Mouse (Mus musculus): ENCODE measurements around the gene Pou3f1.

The Pou3f1 gene

GRCm38 (mm10) chr4:124656518-124656853 lies at the start of gene Pou3f1:
TSS of gene Pou3f1 (plus strand) at chr4:124656807.
- in situ Hi-C loops (cut with MboI; ENCODE audit: unreplicated experiment in 2 of 2): loop anchor here (25.0 kb wide), 4 partner anchors 519 to 1519 kb away; partner anchors contain the start of gene Ppie (in 1 of the 2)

DNA sequence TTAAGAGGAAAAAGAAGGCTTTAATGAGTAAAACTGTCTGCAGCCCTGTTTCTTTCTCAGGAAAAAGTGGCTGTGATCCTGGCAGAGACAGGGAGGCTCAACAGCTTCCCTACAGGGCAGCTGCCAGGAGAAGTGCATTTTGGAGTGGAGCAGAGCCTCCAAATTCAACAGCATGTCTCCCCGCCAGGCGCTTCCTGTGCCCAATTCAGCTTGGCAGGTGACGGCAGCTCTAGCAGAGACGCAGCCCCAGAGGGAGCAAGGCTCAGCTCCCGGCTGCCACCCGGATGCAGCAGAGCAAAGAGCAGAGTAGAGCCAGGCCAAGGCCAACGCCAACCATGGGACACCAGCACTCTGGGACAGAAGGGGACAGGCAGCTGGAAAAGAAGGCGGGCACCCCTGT lies 49.4 kb upstream of the Pou3f1 start:
- in situ Hi-C loops (cut with MboI; ENCODE audit: unreplicated experiment in 2 of 2): no loop called here

- in situ Hi-C loops (cut with MboI; ENCODE audit: unreplicated experiment in 2 of 2): no loop called here
Measured at GRCm38 (mm10) chr4:124610066-124610465, 46.5 kb upstream of the Pou3f1 start.

GRCm38 (mm10) chr4:124610703-124611102 lies 45.9 kb upstream of the Pou3f1 start, which contains the start of gene 3100002H09Rik:
TSS of gene 3100002H09Rik (minus strand) at chr4:124610803.
- in situ Hi-C loops (cut with MboI; ENCODE audit: unreplicated experiment in 2 of 2): no loop called here

- in situ Hi-C loops (cut with MboI; ENCODE audit: unreplicated experiment in 2 of 2): no loop called here
Measured at GRCm38 (mm10) chr4:124611768-124612167, 44.8 kb upstream of the Pou3f1 start.

DNA sequence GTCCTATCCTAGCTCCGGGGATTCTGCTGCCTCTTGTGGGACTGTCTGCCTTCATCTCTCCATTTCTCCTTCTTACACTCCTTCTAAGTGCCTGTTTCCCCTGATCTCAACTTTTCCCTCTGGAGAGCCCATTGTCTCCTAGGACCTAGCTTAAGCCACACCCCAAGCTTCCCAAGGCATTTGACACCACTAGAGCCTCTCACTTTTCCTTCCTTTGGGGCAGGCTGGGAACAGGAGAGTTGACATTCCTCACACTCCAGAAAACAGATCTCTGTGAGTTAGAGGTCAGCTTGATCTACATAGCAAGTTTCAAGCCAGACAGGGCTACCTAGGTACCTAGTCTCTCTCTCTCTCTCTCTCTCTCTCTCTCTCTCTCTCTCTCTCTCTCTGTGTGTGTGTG lies 42.4 kb upstream of the Pou3f1 start:
- in situ Hi-C loops (cut with MboI; ENCODE audit: unreplicated experiment in 2 of 2): no loop called here

DNA sequence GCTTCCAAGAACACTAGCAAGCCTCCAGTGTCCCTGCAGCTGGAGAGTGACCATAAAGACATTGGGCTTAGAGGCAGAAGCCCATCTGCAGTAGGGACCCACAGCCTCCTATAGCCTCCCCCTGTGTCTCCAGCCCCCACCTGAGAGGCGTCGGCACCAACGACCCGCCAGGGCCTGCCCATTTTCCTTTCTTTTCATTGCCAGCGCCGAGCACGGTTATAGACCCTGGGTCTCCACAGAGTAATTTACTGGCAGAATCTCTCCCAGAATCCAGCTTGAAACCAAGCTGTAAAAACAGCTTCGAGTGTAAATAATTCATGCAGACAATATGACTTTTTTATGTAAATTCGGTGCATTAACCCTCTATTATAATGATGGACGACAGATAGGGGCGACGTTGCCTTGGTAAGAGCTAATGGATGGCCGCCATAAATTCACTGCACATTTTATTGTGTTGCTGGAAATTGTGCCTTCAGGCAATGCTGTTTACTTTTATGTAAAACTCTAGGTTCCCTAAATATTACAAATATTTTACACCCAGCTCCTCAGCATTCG lies 41.1 kb upstream of the Pou3f1 start:
- in situ Hi-C loops (cut with MboI; ENCODE audit: unreplicated experiment in 2 of 2): no loop called here

DNA sequence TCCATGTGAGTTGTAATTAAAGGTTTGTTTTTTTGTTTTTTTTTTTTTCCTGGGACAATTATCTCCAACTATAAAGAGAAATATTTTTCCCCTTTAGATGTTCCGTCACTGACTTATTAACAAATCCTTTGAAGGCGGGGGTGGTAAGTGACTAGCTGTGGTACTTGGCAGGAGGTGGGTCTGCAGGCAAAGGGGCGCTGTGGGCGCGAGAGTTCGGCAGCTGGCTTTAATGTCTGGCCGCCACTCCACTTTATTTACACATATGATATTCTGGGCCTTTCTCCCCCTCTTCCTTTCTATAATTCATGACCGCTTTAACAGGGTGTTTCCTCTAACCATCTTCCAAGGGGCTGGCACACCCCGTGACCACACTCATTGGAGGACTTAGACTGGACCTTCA lies 40.6 kb upstream of the Pou3f1 start:
- in situ Hi-C loops (cut with MboI; ENCODE audit: unreplicated experiment in 2 of 2): no loop called here

- in situ Hi-C loops (cut with MboI; ENCODE audit: unreplicated experiment in 2 of 2): no loop called here
Measured at GRCm38 (mm10) chr4:124616636-124617035, 40.0 kb upstream of the Pou3f1 start.

DNA sequence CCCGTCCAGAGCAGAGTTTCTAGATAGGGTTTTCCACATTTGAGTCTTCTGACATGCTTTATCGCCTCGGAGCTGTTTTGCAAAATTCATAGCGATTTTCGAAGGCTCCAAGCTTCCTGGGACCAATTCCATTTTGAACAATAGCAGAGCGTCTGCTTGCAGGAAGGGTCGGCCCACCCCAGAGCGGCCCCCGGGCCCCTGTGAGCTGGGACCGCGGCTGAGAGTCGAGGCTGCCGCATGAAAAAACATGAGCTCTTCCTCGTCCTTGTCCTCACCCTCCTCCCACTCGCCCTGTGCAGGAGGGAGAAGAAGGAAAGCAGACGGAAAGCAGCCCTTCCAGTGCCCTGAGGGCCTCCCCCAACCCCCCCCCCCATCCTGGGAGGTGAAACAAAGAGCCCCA lies 38.0 kb upstream of the Pou3f1 start:
- in situ Hi-C loops (cut with MboI; ENCODE audit: unreplicated experiment in 2 of 2): no loop called here

DNA sequence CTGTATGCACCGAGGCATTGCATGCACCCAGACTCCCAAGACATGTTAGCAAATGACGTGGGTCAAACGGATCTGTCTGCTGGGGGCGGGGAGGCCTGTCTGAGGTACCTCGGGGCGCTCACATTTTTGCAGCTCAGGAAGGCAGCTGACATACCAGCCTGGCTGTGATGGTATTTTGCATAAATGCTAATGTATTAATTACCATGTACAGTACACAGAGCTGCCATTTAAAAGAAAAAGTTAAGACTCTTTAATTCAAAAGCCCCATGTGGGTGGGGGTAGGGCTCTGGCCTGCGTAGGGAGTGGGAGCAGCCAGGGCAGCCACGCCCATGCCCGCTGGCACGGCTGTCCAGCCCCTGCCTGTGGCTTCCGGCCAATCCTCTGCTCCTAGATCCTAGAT lies 35.2 kb upstream of the Pou3f1 start:
- in situ Hi-C loops (cut with MboI; ENCODE audit: unreplicated experiment in 2 of 2): no loop called here

GRCm38 (mm10) chr4:124622566-124622965 lies 34.0 kb upstream of the Pou3f1 start:
- in situ Hi-C loops (cut with MboI; ENCODE audit: unreplicated experiment in 2 of 2): no loop called here

- in situ Hi-C loops (cut with MboI; ENCODE audit: unreplicated experiment in 2 of 2): no loop called here
Measured at GRCm38 (mm10) chr4:124624111-124624581, 32.5 kb upstream of the Pou3f1 start.

DNA sequence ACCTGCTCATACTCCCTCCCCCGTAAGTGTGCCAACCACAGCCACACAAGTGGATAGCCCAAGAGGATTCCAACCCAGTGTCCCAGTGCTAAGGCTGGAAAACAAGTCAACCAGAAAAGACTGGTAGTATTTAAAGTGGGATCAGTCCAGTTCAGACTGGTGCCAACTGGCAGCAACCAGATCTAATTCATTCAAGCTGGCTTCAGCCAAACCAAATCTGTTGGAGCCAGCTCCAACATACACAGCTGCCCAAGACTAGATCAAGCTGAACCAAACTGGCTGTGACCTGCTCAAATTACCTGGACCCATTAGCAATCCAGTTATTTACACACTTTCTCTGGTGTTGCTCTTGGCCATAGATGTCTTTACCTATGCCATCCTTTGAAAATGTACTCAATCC lies 29.8 kb upstream of the Pou3f1 start:
- in situ Hi-C loops (cut with MboI; ENCODE audit: unreplicated experiment in 2 of 2): no loop called here

GRCm38 (mm10) chr4:124631456-124631855 lies 25.2 kb upstream of the Pou3f1 start:
- in situ Hi-C loops (cut with MboI; ENCODE audit: unreplicated experiment in 2 of 2): no loop called here

DNA sequence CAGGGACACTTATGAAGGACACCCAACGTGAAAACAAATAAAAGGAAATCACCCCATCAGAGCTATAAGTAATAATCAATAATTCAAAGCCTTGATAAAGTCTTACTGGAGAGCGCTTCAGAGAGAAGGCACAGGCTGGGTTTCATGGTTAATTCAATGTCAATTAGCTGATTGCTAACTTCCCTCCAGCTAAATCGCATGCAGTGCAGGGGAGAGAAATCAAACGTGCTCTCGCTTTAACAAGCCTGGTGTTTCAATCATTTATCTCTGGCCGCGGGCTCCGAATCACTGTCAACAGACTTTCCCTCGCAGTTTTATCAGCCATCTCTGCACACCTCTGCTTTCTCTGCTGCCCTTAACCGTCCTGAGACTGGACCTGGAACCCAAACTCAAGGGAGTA lies 23.8 kb upstream of the Pou3f1 start:
- in situ Hi-C loops (cut with MboI; ENCODE audit: unreplicated experiment in 2 of 2): no loop called here

- in situ Hi-C loops (cut with MboI; ENCODE audit: unreplicated experiment in 2 of 2): no loop called here
Measured at GRCm38 (mm10) chr4:124633281-124633680, 23.3 kb upstream of the Pou3f1 start.

GRCm38 (mm10) chr4:124639715-124640114 lies 16.9 kb upstream of the Pou3f1 start:
- in situ Hi-C loops (cut with MboI; ENCODE audit: unreplicated experiment in 2 of 2): no loop called here

GRCm38 (mm10) chr4:124643859-124644258 lies 12.7 kb upstream of the Pou3f1 start:
- in situ Hi-C loops (cut with MboI; ENCODE audit: unreplicated experiment in 2 of 2): no loop called here

DNA sequence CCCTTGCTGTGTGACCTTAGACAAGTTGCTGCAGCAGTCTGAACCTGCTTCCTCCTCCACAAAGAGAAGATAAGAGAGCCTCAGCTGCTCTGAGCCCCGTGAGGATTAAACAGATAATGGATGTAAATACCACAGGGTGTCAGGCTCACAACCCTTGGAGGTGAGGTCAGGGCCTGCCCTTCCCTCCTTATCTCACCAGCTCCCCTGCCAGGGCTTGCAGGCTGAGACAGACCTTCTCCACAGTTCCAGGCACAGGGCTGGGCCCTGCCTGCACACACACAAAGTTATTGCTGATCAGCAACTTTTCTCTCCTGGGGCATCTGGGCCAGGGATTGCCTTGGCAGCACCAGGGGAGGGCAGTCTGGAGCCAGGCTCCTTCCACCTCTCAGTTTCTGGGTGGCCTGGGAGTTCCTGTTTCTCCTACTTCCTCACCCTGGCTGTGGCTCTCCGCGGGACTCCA lies 11.6 kb upstream of the Pou3f1 start:
- in situ Hi-C loops (cut with MboI; ENCODE audit: unreplicated experiment in 2 of 2): no loop called here

DNA sequence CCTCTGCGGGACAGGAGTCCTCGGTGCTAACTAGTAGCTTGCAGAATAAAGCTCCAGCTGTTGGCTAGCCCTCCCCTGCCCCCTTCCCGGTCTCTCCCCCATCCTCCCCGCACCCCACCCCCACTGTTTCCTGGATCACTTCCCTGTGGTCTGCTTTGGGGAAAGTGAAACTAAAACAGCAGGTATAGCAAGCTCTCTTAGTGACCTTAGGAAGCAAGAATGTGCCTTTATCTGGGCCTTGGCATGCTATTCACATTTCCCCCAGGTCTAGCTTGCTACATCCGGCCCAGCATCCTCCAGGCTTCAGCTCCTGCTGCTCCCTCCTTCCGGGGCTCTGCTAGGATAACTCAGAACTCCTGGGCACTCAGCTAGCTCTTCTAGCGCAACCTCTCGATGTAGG lies 10.0 kb upstream of the Pou3f1 start:
- in situ Hi-C loops (cut with MboI; ENCODE audit: unreplicated experiment in 2 of 2): no loop called here

DNA sequence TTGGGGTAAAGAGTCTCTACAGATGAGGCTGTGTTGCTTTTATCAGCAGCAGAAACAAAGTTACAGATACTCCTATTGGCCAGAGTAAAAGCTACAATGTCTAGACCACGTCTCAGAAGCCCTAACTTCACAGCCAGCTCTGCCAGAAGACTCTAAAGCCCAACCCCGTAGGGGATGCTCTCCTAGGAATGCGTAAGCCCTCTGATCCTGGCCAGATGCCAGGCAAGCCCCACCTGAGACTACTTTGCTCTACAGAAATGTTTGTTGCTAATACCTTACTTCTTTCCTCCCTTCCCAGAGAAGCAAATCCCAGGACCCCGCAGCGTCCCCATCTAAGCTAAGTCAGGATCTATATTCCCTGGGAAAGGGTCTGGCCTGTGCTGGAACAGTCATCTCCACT lies 8.7 kb upstream of the Pou3f1 start:
- in situ Hi-C loops (cut with MboI; ENCODE audit: unreplicated experiment in 2 of 2): no loop called here

DNA sequence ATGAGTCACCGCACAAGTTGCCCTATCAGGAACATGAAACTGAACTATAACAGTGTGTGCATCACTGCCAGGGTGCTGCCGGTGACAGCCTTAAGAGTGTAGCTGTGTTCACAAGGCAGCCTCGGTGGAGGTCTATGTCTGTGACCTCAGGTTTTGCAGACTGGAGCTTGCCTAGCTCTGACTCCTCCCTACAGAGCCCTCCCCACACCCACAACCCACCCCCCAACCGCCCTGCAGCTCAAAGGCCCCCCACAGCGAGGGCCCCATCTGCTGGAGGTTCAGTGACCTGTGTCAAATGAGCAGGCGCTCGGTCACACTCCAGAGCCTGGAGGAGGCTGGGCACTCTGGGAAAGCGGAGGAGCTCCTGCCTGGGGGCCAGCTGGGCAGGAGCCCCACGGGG lies 3.7 kb upstream of the Pou3f1 start:
- in situ Hi-C loops (cut with MboI; ENCODE audit: unreplicated experiment in 2 of 2): loop anchor here (25.0 kb wide), 4 partner anchors 516 to 1516 kb away; partner anchors contain the start of gene Ppie (in 1 of the 2)

Measured in v-Abl transformed pro-B cells (cell line).